Mouse (Mus musculus) adipocyte (in vitro differentiated cells): ENCODE measurements around the gene Aff3.
A peak's percentile ranks its signal among the peaks of the same experiment; 100 is the strongest.

Experiments
- DNase-seq: peaks from one replicate; pipeline ENCODE4 v3.0.0-alpha.2; 2016; ENCODE audit warnings: low spot score

Aff3 gene

DNA sequence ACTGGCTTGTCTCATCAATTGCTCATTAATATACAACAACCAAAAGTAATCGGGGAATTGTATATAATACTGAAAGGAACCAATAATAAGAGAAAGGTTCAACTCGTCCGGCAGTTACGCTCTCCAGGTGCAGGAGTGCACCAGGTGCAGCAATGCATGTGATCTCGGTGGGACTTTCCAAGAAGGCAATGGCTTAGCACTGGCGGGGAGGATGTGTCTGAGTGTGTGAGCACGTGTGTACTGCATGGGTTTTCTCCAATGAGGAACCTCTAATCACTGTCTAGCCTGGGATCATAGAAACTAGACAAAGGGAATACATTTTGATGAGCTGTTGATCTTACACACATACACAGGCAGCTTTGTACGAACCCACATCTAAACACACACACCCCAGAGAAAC, 485.8 kb downstream of the Aff3 start:
- no peak for DNase-seq

DNA sequence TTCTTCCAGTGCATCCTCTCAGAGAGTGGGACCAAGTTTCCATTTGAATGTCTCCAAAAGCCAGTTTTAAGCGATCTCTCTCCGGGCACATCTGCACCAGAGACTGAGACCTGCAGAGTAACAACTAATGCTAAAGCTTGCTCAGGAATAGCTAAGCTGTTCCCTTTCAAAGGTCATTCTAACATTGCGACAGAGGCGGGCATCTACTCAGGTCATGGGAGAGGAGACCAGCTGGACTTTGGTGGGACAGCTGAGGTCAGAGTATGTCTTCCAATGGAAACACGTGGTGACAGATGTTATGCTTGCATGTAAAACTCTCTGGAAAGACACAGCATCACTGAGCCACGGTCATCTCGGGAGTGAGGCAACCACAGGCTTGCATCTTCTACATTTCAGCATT, 488.7 kb downstream of the Aff3 start:
- DNase-seq: no peak

DNA sequence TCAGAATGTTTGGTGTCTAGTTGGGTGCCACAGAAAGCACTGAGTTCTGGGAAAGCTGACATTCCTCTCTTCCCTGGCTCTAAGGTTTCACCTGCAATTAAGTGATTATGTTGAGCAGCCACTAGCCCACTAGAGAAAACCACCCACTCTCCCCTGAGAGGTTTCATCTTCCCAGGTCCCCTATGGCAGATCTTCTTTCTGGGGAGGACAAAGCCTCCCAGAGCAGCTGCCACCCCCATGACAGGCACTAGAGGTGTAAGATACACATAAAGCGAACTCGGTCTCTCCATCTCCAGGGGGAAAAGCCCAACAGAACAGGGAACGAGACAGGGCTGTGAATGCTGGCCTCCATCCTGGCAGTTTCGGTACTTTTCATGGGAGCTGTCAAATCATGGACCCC, 492.9 kb downstream of the Aff3 start:
- DNase-seq: no peak

DNA sequence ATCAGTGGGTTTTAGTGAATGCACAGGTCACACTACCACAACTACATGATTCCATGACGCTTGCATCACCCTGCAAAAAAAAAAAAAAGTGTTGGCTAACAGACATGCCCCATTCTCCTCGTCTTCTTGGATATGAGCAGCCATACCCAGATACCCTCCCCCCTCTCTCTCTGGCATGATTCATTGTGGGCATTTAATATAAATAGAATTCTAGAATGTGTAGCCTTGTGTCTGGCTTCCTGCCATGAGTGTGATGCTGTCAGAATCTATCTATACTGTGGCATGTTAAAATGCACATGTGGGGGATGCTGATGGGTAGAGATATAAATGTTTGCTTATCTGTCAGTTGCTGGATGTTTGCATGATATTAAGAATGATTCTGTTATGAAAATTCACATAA, 499.1 kb downstream of the Aff3 start:
- no peak for DNase-seq

DNA sequence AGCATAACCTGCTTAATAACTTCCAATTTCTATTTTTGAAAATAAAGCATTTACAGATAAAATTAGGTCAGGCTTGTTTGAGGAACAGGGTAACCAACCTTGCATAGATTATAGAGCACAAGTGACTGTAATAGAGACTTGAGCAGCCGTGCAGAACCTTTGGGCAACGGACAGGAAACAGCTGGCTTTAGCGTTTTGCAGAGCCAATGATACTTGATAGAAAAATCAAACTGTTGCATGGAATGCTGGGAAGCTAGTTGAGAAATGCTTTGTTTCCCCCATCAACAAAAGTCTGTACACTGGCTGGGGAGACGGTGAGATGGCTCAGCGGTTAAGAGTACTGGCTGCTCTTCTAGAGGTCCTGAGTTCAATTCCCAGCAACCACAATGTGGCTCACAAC, 514.7 kb downstream of the Aff3 start:
- DNase-seq: no peak

DNA sequence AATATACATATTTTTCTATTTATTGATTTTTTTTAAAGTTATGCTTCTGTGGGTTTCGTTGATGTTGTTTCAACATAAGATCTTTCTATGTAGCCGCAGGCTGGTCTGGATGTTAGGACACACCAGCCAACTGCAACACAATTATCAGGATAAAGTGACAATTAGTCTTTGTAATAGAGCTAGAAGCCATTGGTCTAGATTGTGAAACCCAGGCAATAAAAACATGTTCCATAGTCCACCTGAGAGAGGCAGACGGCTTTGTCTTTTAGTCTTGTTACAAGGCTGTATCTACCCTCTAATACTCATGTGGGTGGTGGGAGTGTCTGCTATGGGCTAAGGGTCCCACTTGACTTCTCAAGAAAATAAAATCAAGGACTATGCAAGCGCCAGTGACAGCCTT, 518.7 kb downstream of the Aff3 start:
- DNase-seq: no peak

DNA sequence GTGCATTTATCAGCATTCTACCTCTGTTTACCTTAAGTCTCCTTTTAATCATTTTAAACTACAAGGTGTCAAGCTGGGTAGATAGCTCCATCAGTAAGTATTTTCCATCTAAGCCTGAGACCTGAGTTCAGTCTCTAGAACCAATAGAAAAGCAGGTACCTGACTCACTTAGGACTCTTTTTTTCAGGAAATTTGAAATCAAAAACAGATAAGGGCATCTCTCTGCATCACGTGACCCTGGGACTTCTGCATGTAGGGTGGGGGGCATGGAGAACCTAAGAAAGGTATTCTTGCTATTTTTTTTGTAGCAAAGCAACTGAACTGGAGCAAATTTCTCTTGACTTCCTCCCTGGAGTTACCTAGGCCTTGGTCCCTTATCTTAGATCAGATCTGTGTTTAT, 523.4 kb downstream of the Aff3 start:
- no peak for DNase-seq

DNA sequence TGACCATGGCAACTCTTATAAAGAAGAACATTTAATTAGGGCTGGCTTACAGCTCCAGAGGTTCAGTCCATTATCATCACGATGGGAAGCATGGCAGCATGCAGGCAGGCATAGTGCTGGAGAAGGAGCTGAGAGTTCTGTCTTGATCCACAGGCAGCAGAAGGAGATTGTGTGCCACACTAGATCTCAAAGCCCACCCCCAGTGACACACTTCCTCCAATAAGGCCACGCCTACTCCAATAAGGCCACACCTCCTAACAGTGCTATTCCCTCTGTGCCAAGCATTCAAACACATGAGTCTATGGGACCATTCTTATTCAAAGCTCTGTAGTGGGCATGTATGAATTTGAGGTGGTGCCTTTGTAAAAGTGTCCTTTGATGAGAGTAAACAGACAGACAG, 523.8 kb downstream of the Aff3 start:
- no peak for DNase-seq

DNA sequence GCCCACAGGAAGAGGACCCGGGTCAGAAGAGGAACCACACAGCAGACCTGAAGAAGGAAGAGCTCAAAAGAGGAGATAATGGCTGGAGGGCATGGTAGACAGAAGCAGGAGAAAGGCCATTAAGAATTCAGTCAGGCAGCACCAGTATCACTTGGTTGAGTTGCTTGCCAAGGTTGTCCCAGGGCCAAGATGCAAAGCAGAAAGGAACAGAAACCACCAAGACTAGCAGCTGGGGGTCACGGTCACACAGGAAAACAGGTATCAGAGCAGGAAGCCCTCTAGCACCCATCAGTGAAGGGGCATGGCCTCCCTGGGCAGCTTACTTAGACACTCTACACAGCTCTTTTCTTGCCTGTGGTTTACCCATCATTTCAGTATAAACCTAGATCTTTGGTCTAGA, 525.4 kb downstream of the Aff3 start:
- DNase-seq: no peak

DNA sequence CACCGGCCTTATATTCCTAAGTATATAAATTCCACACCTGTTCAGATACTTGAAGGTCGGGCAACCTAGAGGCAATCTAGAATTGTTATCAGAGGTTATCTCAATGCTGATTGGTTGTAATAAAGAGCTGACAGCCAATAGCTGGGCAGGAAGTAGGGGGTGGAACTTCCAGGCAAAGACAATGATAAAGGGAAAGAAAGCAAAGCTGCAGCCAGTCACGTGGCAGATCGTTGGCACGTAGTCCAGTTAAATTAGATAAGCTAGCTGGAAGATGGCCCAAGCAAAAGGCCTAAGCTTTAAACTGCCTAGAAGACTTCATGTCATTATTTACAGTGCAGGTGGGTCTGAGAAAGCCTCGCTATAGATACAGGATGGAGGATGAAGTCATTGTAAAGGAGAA, 531.8 kb downstream of the Aff3 start:
- DNase-seq: no peak

DNA sequence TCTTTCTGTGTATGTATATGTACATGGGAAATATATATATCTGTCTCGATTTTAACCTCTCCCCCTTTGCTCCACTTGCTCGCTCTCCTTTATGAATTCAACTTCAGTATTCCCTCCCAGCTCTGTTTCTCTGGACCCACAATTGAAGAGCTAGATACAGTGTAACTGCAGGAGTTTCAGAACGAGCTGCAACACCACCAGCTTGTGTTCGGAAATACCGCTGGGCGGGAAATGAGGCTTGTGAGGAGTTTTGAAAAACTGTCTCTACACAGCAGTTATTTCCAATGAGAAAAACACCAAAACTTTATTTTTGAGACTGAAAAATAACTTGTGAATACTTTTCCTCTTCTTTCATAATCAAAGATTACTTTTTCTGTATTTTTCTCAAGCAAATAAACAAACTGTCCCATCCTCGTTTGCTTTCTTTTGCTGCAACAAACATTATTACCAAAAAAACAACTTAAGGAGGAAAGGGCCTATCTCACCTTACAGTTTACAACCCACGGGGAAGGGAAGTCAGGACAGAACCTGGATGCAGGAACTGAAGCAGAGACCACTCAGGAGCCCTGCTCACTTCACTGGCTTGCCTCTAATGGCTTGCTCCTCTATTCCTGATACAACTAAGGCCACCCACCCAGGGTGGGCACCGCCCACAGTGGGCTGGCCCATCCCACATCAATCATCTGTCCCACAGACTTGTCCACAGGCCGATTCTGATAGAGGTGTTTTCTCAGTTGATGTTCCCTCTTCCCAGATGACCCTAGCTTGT, 533.9 kb downstream of the Aff3 start:
- DNase-seq: no peak

DNA sequence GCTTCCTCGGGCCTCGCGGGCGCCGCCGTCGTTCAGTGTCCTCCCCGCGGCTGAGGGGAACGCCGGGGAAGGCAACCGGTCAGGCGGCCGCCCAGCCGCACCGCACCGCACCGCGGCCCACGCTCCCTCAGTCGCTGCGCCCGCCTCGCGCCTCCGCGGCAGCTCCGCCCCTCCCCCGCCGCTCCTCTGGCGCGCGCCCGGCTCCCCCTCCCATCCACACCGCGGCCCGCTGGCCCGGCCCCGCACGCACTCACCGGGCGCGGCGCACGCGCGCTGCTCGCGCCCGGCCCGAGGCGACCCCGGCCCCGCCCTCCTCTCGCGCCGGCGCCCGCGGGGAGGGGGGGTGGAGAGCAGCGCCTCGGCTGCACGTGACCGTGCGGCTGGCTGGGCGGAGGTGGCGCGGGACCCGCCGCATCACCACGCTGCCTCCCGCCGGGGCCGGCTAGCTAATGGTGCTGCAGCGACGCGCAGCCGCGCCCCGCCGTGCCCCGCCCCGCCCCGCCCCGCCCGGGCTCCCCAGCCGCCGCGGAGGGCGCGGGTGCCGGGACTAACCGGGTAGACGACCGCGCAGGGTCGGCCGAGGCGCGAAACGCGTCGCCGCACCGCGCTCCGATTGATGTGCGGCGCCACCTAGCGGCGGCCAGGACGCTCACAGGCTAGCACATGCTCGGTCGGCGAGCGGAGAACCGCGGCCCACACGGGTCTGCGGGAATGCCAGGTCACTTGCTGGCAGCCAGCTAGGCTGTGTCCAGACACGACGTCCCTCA, 535.1 kb downstream of the Aff3 start, which contains the start of gene Rev1:
Rev1 (minus strand) TSS at position 301 of the 767 bp plus-strand sequence.
- DNase-seq: peak; percentile 86

DNA sequence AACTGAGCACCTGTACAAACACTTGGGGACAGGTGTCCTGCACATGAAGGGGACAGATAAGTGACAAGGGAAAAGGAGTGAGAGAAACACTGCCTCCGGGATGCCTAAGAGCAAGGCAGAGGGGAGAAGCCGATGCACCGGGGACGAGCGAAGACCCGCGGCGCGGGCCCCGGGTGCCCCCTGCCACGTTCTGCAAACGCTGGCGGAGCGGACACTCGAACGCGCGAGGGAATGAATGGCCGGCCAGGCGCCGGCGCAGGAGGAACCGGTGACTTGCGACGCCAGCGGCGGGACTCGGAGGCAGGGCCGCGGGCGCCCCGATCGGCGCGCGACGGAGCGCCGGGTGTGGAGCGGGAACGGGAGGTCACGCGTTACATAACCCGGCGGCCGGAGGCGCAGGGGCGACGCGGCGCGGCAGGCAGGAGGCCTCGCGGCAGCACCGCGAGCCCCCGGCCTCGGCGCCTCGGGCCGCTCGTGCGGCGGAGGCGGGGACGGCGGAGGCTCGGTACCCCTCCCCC, 535.8 kb downstream of the Aff3 start:
- peak; percentile 61 for DNase-seq
